Mouse (Mus musculus) megakaryocyte, embryonic 14.5 days (primary cell): ENCODE results near the gene Map4.

Experiments
- FLI1 ChIP-seq: IDR thresholded peaks from 2 replicates; pipeline ENCODE4 v1.6.1; 2012; ENCODE audit warnings: low read length, inconsistent platforms, mixed read lengths
- GATA1 ChIP-seq: IDR thresholded peaks from 3 replicates; pipeline ENCODE4 v1.6.1; 2012; ENCODE audit warnings: mixed read lengths, low read length, inconsistent platforms, borderline replicate concordance

GRCm38 (mm10) chr9:110054781-110055180 lies 123.5 kb downstream of the Map4 start:
- TF ChIP-seq GATA1 = no peak
- no peak for TF ChIP-seq FLI1
